Mouse (Mus musculus): ENCODE measurements at regions not wholly inside any gene's neighbourhood (a gene's known extent, or its start where the extent isn't known, plus 50 kb on each side); places are given as distances from the start of the nearest gene placed in this dataset.

DNA sequence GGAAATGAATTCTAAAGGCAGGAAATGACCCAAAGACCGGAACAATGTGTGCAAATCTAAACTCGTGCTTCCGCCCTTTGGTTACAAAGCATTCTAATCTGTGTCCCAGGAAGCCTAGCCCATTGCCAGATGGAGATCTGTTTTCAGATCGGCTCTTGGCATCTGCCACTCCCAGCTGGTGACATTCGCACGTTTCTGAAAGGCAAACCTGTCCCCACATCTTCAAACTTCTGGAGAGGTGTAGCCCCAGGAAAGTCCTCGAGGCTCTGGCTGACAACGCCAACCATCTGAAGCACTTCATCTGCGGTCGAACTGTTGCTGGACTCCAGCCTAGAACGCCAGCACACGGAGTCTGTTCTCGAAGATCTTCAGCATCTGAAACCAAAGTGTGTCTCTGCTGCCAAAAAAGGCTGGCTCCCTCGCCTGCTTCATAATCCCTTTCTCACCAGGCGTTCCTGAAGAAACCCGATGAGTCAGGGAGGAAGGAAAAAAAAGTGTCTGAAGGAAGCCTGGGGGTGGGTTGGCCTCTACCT lies 73.2 kb upstream of the Map4k3 start:
- peak overlapping the region; percentile 60 for H3K27ac ChIP-seq (ENCODE audit: low read depth, low read length)
- H3K9ac ChIP-seq (ENCODE audit: low read depth, low read length), result no peak overlapping the region
- H3K4me3 ChIP-seq (ENCODE audit: low read length), result no peak overlapping the region
- H3K4me2 ChIP-seq (ENCODE audit: low read length), result peak overlapping the region; percentile 14
- 40% methylated on average over 16 of the region's 16 CpGs for whole genome bisulfite sequencing
- no peaks in the 10 kb centered on the region for H3K27me3 ChIP-seq (replicated peaks; ENCODE audit: control insufficient read depth, insufficient read depth, low read length)
- peak; percentile 69 for ATAC-seq
- H3K4me1 ChIP-seq (ENCODE audit: control insufficient read depth, insufficient read depth, low read depth, low read length), result peaks cover 7% of the 10 kb centered on the region
- H3K36me3 ChIP-seq (ENCODE audit: control insufficient read depth, insufficient read depth, low read length), result no peaks in the 10 kb centered on the region
- H3K9me3 ChIP-seq (ENCODE audit: control insufficient read depth, low read length), result no peaks in the 10 kb centered on the region

DNA sequence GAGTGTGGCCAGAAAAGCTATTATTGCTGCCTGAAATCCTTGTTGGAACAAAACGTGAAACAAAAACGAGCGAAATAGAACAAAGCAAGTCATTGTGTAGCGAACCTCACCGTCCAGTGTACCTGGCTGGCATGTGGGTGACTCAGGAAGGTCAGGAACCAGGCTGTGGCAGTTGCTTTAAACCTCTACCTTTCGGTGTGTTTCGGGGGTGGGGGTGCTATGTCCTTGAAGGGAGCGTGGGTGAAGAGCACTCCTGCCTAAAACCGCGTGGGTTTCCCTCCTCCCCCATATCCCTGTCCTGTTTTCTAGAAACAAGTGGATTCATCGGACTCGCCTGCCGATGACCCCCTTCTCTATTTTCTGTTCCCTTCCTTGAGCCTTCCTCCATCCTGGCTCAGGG lies 72.6 kb upstream of the Map4k3 start:
- Histone ChIP-seq H3K36me3 (ENCODE audit: control insufficient read depth, insufficient read depth, low read length) (no peaks in the 10 kb centered on the region), H3K27ac (ENCODE audit: low read depth, low read length) (no peak overlapping the region), H3K4me3 (ENCODE audit: low read length) (no peak overlapping the region), H3K4me1 (ENCODE audit: control insufficient read depth, insufficient read depth, low read depth, low read length) (peaks cover 7% of the 10 kb centered on the region), H3K4me2 (ENCODE audit: low read length) (peak overlapping the region; percentile 6; the same call in 1 of the 2 replicates), H3K27me3 (replicated peaks; ENCODE audit: control insufficient read depth, insufficient read depth, low read length) (no peaks in the 10 kb centered on the region), H3K9ac (ENCODE audit: low read depth, low read length) (no peak overlapping the region), H3K9me3 (ENCODE audit: control insufficient read depth, low read length) (no peaks in the 10 kb centered on the region)
- 85% methylated on average over 13 of the region's 13 CpGs for WGBS
- no peak for ATAC-seq

DNA sequence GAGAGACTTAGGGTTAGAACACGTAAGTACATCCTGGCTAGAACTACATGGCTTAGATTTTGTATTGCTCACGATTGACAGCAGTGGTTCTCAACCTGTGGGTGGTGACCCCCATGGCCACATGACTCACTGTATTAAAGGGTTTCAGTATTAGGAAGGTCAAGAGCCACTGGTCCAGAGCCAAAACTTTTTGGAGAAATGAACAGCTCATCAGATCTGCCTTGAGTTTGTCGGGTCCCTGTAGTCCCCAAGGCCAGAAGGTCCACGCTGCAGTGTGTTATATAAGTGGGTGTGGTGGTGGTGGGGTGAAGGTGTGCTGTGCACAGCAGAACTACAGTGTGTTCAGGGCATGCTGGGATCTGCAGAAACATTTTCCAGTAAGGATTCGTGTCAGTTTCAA lies 72.2 kb upstream of the Map4k3 start:
- H3K9me3 ChIP-seq (ENCODE audit: control insufficient read depth, low read length), result no peaks in the 10 kb centered on the region

DNA sequence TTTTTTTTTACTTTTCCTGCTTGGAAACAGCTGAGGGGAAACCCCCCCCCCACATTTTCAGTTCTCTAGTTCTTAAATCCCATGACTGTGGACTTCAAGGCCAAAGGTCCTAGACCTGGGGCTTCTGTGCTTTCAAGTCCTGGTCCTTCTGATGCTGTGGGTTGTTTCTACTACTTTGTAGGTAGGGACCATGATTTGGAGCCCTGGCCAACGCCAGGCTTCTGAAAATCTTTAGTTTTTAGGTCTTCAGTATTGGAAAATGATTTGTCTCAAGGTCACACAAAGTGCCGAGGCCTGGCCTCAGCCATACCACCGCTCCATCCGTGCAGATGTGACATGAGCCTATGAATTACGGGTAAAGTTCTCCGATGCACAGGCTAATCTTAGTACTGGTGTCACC lies 70.8 kb upstream of the Map4k3 start:
- Histone ChIP-seq H3K36me3 (ENCODE audit: control insufficient read depth, insufficient read depth, low read length) (no peaks in the 10 kb centered on the region), H3K27ac (ENCODE audit: low read depth, low read length) (no peak overlapping the region), H3K4me2 (ENCODE audit: low read length) (no peak overlapping the region), H3K4me1 (ENCODE audit: control insufficient read depth, insufficient read depth, low read depth, low read length) (peaks cover 7% of the 10 kb centered on the region), H3K4me3 (ENCODE audit: low read length) (no peak overlapping the region), H3K27me3 (replicated peaks; ENCODE audit: control insufficient read depth, insufficient read depth, low read length) (no peaks in the 10 kb centered on the region), H3K9ac (ENCODE audit: low read depth, low read length) (no peak overlapping the region), H3K9me3 (ENCODE audit: control insufficient read depth, low read length) (no peaks in the 10 kb centered on the region)
- no peak for ATAC-seq
- WGBS, result 89% methylated on average over 6 of the region's 6 CpGs

More for the DNA sequence above, 72.2 kb upstream of the Map4k3 start:
- no peak for ATAC-seq
- Histone ChIP-seq H3K4me1 (ENCODE audit: control insufficient read depth, insufficient read depth, low read depth, low read length) (peaks cover 7% of the 10 kb centered on the region), H3K4me3 (ENCODE audit: low read length) (no peak overlapping the region), H3K9ac (ENCODE audit: low read depth, low read length) (no peak overlapping the region), H3K4me2 (ENCODE audit: low read length) (no peak overlapping the region), H3K36me3 (ENCODE audit: control insufficient read depth, insufficient read depth, low read length) (no peaks in the 10 kb centered on the region), H3K27ac (ENCODE audit: low read depth, low read length) (no peak overlapping the region), H3K27me3 (replicated peaks; ENCODE audit: control insufficient read depth, insufficient read depth, low read length) (no peaks in the 10 kb centered on the region)
- WGBS, result 78% methylated on average over 5 of the region's 5 CpGs

DNA sequence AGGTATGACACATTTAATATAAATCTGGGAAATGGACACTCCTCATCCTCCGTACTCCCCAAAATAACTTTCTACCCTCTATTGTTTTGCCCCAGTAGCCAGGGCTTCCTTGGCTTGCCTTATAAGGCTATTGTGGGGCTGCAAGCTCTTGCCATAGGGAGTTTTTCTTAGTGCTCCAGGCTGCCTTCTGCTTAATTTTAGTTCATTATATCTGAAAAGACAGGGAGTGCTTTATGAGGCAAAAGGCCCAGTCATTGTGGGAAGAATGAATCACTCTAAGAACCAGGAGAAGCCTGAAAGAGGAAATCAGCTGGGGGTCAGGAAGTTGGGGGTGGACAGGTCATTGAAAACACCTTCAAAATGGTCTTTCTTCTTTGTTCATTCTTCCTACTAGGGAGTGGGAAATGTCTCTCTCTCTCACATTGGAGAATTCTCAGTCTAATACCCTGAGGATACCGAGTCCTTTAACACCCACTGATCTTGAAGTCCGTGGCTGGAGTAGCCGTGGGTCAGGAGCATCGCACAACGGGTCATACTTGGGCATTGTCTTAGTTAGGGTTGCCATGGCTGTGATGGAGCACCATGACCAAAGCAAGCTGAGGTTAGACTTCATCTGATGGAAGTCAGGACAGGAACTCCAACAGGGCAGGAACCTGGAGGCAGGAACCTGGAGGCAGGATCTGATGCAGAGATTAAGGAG lies 70.1 kb upstream of the Map4k3 start:
- no peak overlapping the region for H3K4me2 ChIP-seq (ENCODE audit: low read length)
- no peaks in the 10 kb centered on the region for H3K9me3 ChIP-seq (ENCODE audit: control insufficient read depth, low read length)

DNA sequence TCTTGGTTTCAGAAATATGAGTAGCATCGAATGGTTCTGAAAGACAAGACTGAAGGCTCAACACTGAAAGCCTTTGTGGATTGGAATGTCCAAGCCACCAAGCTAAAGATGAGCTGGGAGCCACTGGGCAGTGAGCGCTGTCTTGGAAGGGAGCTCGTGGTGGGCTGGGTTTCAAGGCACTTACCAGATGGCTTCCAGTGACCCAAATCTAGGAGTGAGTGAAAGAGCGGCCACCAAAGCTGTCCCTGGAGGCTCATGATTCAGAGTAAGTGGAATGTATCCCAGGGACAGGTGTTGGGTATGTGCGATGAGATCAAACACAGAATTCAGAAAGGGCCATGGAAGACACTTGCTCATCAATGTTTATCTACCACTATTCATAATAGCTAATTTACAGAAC lies 68.5 kb upstream of the Map4k3 start:
- Histone ChIP-seq H3K36me3 (ENCODE audit: control insufficient read depth, insufficient read depth, low read length) (no peaks in the 10 kb centered on the region), H3K4me2 (ENCODE audit: low read length) (no peak overlapping the region), H3K27ac (ENCODE audit: low read depth, low read length) (no peak overlapping the region), H3K4me1 (ENCODE audit: control insufficient read depth, insufficient read depth, low read depth, low read length) (peaks cover 5% of the 10 kb centered on the region), H3K9me3 (ENCODE audit: control insufficient read depth, low read length) (no peaks in the 10 kb centered on the region), H3K4me3 (ENCODE audit: low read length) (no peak overlapping the region), H3K9ac (ENCODE audit: low read depth, low read length) (no peak overlapping the region), H3K27me3 (replicated peaks; ENCODE audit: control insufficient read depth, insufficient read depth, low read length) (no peaks in the 10 kb centered on the region)
- WGBS, result 84% methylated on average over 5 of the region's 5 CpGs
- ATAC-seq, result no peak

More for the DNA sequence above, 70.1 kb upstream of the Map4k3 start:
- no peaks in the 10 kb centered on the region for H3K36me3 ChIP-seq (ENCODE audit: control insufficient read depth, insufficient read depth, low read length)
- H3K9ac ChIP-seq (ENCODE audit: low read depth, low read length), result no peak overlapping the region
- H3K27me3 ChIP-seq (replicated peaks; ENCODE audit: control insufficient read depth, insufficient read depth, low read length), result no peaks in the 10 kb centered on the region
- no peak overlapping the region for H3K4me3 ChIP-seq (ENCODE audit: low read length)
- ATAC-seq, result no peak
- H3K4me1 ChIP-seq (ENCODE audit: control insufficient read depth, insufficient read depth, low read depth, low read length), result peaks cover 7% of the 10 kb centered on the region
- no peak overlapping the region for H3K27ac ChIP-seq (ENCODE audit: low read depth, low read length)
- WGBS, result 81% methylated on average over 6 of the region's 6 CpGs

DNA sequence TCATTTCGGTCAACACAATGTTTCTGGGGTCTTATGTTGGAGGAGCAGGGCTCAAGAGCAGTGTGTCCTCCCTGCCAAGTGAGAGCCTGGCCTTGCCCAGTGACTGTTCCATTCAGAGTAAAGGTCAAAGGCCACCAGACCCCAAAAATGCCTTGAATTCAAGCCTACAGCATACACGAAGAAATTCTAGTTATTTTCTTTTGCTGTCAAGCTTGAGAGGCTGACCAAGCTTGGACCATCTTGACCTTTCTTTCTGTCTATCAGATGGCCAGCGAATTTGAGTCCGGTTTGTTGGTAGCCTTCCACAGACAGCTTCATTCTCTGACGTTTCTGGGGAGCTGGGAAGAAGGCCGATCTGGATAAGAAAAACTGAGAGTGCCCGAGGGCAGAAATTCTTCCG lies 68.1 kb upstream of the Map4k3 start:
- H3K9ac ChIP-seq (ENCODE audit: low read depth, low read length), result no peak overlapping the region
- H3K27me3 ChIP-seq (replicated peaks; ENCODE audit: control insufficient read depth, insufficient read depth, low read length), result no peaks in the 10 kb centered on the region
- H3K4me2 ChIP-seq (ENCODE audit: low read length), result no peak overlapping the region
- no peak overlapping the region for H3K4me3 ChIP-seq (ENCODE audit: low read length)
- WGBS, result 86% methylated on average over 8 of the region's 8 CpGs
- no peaks in the 10 kb centered on the region for H3K9me3 ChIP-seq (ENCODE audit: control insufficient read depth, low read length)
- no peak overlapping the region for H3K27ac ChIP-seq (ENCODE audit: low read depth, low read length)
- ATAC-seq, result no peak
- no peaks in the 10 kb centered on the region for H3K36me3 ChIP-seq (ENCODE audit: control insufficient read depth, insufficient read depth, low read length)
- H3K4me1 ChIP-seq (ENCODE audit: control insufficient read depth, insufficient read depth, low read depth, low read length), result peaks cover under 1% of the 10 kb centered on the region

DNA sequence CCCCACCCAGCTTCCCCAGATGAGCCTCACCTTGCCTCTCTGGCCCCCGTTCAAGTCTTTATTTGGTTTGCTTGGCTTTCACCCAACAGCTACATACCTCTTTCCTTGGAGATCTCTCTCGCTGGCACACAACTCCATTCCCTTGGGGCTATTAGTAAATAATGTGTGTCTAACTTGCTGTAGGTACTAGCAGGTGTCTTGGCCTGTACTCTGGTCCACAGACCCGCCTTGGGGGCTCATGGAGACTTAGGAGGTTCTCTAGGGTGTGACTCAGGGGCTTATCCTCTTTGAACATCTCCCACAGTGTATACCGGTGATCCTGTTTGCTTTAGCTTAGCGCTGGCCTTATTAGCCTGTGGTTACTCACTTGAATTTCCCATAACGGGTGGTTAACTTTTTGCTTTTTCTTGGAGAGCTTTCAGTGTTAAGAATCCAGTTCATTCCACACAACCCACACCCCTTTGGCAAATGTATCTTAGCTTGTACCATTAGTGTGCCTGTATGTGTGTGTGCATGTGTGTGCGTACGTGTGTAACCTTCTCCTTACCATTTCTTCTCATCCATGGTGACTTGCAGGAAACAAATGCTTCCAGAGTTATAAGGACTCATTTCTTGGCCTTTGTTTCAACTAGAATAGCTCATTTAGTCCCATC lies 67.3 kb upstream of the Map4k3 start:
- Histone ChIP-seq H3K4me3 (ENCODE audit: low read length) (no peak overlapping the region), H3K36me3 (ENCODE audit: control insufficient read depth, insufficient read depth, low read length) (no peaks in the 10 kb centered on the region), H3K27me3 (replicated peaks; ENCODE audit: control insufficient read depth, insufficient read depth, low read length) (no peaks in the 10 kb centered on the region), H3K9ac (ENCODE audit: low read depth, low read length) (no peak overlapping the region), H3K27ac (ENCODE audit: low read depth, low read length) (no peak overlapping the region), H3K4me2 (ENCODE audit: low read length) (no peak overlapping the region), H3K9me3 (ENCODE audit: control insufficient read depth, low read length) (no peaks in the 10 kb centered on the region), H3K4me1 (ENCODE audit: control insufficient read depth, insufficient read depth, low read depth, low read length) (no peaks in the 10 kb centered on the region)
- 78% methylated on average over 8 of the region's 8 CpGs for WGBS
- no peak for ATAC-seq

DNA sequence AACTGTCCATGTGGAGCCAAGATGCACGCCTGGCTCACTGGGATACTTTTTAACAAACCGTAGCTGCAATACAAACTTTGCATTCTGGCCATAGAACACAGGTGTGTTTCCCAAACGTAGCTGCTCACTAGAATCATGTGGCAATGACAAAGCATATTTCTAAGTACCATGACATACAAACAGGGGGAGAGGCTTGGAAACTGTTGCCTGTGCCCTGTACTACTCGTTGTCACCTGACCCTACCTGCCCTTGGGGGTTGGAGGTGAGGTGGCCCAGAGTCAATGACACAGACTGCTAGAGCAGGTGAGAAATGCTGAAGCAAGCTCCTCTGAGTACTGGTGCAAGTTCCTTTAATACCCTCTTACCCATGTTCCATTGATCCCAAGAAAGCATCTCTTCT lies 64.3 kb upstream of the Map4k3 start:
- Histone ChIP-seq H3K9me3 (ENCODE audit: control insufficient read depth, low read length) (no peaks in the 10 kb centered on the region), H3K27ac (ENCODE audit: low read depth, low read length) (no peak overlapping the region), H3K9ac (ENCODE audit: low read depth, low read length) (no peak overlapping the region), H3K27me3 (replicated peaks; ENCODE audit: control insufficient read depth, insufficient read depth, low read length) (no peaks in the 10 kb centered on the region), H3K36me3 (ENCODE audit: control insufficient read depth, insufficient read depth, low read length) (no peaks in the 10 kb centered on the region), H3K4me3 (ENCODE audit: low read length) (no peak overlapping the region), H3K4me1 (ENCODE audit: control insufficient read depth, insufficient read depth, low read depth, low read length) (no peaks in the 10 kb centered on the region), H3K4me2 (ENCODE audit: low read length) (no peak overlapping the region)
- 83% methylated on average over 4 of the region's 4 CpGs for WGBS
- ATAC-seq, result no peak
